Mouse (Mus musculus) embryonic facial prominence, embryonic 13.5 days (tissue): ENCODE measurements around the gene Tanc1. TPM values are rescaled to one million over a fixed set of nuclear protein-coding genes. Genes with fewer than 3 reads are reported as not detected.

Source experiments
- ATAC-seq: fragments of 200-750 bp; cut with Nextera tagmentation; 2 replicates; pipeline ENCODE4 v1.8.0; 2017; ENCODE audit warnings: low read depth; ENCODE audit not compliant: insufficient number of reproducible peaks, insufficient read depth, low FRiP score, low TSS enrichment
- H3K27ac ChIP-seq: fragments of 300-500 bp; sonication (generic); 2 replicates; pipeline ENCODE4 v1.5.1; 2015; ENCODE audit warnings: moderate library complexity, mild to moderate bottlenecking, inconsistent platforms
- H3K27me3 ChIP-seq: fragments of 300-500 bp; sonication (generic); 2 replicates; pipeline ENCODE4 v1.6.1; 2015; ENCODE audit warnings: mild to moderate bottlenecking, inconsistent platforms
- H3K36me3 ChIP-seq: fragments of 300-500 bp; sonication (generic); 2 replicates; pipeline ENCODE4 v1.6.1; 2015; ENCODE audit warnings: mild to moderate bottlenecking, inconsistent platforms
- H3K4me1 ChIP-seq: fragments of 300-500 bp; sonication (generic); 2 replicates; pipeline ENCODE4 v1.6.1; 2015; ENCODE audit warnings: inconsistent platforms
- H3K4me2 ChIP-seq: fragments of 300-500 bp; sonication (generic); 2 replicates; pipeline ENCODE4 v1.6.1; 2015; ENCODE audit warnings: moderate library complexity, mild to moderate bottlenecking, inconsistent platforms
- H3K4me3 ChIP-seq: fragments of 300-500 bp; sonication (generic); 2 replicates; pipeline ENCODE4 v1.5.1; 2015; ENCODE audit warnings: mild to moderate bottlenecking, inconsistent platforms
- H3K9ac ChIP-seq: fragments of 300-500 bp; sonication (generic); 2 replicates; pipeline ENCODE4 v1.6.1; 2015; ENCODE audit warnings: mild to moderate bottlenecking, inconsistent platforms
- H3K9me3 ChIP-seq: fragments of 300-500 bp; sonication (generic); 2 replicates; pipeline ENCODE4 v1.6.1; 2016; ENCODE audit warnings: inconsistent platforms
- WGBS: fragments of 180-500 bp; shearing (Covaris S2); methylation state at CpG from one replicate; pipeline ENCODE4 v1.1.7; 2015; ENCODE audit warnings: mixed read lengths; 5-methylcytosine and 5-hydroxymethylcytosine counted together
- polyA plus RNA-seq: library from polyadenylated mRNA; unstranded; fragments of >200 nt; fragmentation: Nextera tagmentation; extraction: Ambion mirVana; gene quantifications from 2 replicates; pipeline ENCODE4 v1.2.1, GENCODE M21; 2015

The Tanc1 gene
- polyA plus RNA-seq, 1 experiment from 2014 or later, result 39.4 TPM

DNA sequence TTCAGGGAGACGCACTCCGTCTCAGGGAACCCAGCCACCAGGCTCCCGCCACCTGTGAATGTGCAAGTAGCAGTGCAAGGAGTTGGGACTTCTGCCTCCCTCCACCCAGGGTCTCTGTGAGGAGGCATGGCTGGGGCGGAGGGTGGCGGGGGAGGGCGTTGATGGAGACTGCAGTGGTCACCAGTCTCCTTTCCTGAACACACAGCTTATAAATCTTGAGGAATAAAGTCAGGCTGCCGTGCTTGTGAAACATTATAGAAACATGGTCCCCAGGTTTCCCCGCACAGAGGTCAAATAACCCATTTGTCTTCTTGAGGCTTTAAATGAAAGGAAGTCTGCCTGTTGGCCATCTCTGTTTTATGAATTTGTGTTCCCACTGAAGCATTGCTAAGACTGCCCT is 159.9 kb downstream of the Tanc1 start:
- Histone ChIP-seq H3K9me3 (no peaks in the 10 kb centered on the region), H3K9ac (0 out of 2 replicates have a peak overlapping the region, but pooled peaks have one; percentile 7), H3K36me3 (peaks cover 18% of the 10 kb centered on the region; the same call in 1 of the 2 replicates), H3K4me1 (peaks cover 76% of the 10 kb centered on the region), H3K4me3 (no peak overlapping the region), H3K4me2 (peak overlapping the region; percentile 29; the same call in 1 of the 2 replicates), H3K27me3 (no peaks in the 10 kb centered on the region), H3K27ac (peak overlapping the region; percentile 83)
- 47% methylated on average over 8 of the region's 8 CpGs for WGBS
- ATAC-seq, result no peak

DNA sequence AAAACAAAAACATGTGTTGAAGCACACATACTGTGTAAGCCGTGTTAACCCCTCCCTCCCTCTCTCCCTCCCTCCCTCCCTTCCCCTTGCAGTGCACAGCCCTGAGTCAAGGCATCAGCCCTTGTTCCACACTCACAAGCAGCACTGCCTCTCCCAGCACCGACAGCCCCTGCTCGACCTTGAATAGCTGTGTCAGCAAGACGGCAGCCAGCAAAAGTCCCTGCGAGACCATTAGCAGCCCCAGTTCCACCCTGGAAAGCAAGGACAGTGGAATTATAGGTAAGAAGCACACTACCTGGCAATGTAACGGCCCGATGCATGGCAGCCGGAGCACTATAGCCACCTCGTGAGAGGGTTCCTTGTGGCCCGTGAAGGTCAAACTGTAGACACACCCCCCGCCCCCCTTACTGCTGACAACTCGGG is 160.4 kb downstream of the Tanc1 start:
- Histone ChIP-seq H3K9me3 (no peaks in the 10 kb centered on the region), H3K9ac (no peak overlapping the region), H3K36me3 (peaks cover 18% of the 10 kb centered on the region; the same call in 1 of the 2 replicates), H3K4me3 (no peak overlapping the region), H3K4me2 (peak overlapping the region; percentile 29; the same call in 1 of the 2 replicates), H3K27ac (peak overlapping the region; percentile 83), H3K27me3 (no peaks in the 10 kb centered on the region), H3K4me1 (peaks cover 74% of the 10 kb centered on the region)
- WGBS, result 36% methylated on average over 12 of the region's 12 CpGs
- ATAC-seq, result no peak

DNA sequence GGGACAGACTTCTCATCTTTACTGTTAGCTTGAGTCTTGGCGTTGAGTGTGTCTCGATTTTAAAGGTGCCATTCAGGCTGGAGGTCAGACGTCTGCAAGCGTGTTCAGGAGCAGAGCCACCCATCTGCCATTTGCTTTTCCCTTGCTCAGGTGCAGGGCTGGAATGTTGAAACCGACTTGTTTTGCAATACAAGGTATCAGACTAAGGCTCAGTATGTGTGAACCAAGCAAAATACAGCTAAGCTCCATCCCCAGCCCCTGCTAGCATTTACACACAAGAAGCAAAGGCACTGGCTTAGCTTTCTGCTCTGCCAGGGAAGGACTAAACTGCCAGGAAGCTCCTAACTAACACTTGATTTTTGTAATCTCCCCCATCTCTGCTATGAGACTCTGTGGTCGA is 162.5 kb downstream of the Tanc1 start:
- no peak overlapping the region for H3K4me2 ChIP-seq
- peaks cover 18% of the 10 kb centered on the region; the same call in 1 of the 2 replicates for H3K36me3 ChIP-seq
- peaks cover 75% of the 10 kb centered on the region for H3K4me1 ChIP-seq
- H3K27me3 ChIP-seq, result no peaks in the 10 kb centered on the region
- H3K4me3 ChIP-seq, result no peak overlapping the region
- H3K9me3 ChIP-seq, result no peaks in the 10 kb centered on the region
- WGBS, result 86% methylated on average over 6 of the region's 6 CpGs
- no peak overlapping the region for H3K9ac ChIP-seq
- ATAC-seq, result no peak
- H3K27ac ChIP-seq, result no peak overlapping the region

DNA sequence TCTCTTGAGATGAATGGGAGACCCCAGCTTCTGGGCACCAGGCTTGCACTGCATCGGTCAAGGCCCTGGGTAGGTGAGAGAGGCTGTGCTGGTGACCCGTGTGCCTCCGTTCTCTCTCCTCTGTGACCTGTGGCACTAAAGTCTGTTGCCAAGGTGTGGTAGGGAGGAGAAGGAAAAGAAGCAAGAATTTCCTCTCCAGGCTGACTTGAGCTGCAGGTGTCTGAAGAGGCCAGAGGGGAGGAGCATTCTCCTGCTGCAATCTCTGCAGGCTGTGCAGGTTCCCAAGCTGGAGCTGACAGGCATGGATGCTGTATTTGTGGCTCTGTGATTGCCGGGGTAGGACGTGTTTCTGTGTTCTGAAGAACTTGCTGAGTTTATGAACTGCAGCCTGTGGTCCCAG is 163.3 kb downstream of the Tanc1 start:
- Histone ChIP-seq H3K4me2 (no peak overlapping the region), H3K27me3 (no peaks in the 10 kb centered on the region), H3K36me3 (peaks cover 18% of the 10 kb centered on the region; the same call in 1 of the 2 replicates), H3K9me3 (no peaks in the 10 kb centered on the region), H3K4me1 (peaks cover 72% of the 10 kb centered on the region), H3K9ac (no peak overlapping the region), H3K4me3 (no peak overlapping the region), H3K27ac (no peak overlapping the region)
- ATAC-seq, result no peak
- 70% methylated on average over 5 of the region's 5 CpGs for WGBS

DNA sequence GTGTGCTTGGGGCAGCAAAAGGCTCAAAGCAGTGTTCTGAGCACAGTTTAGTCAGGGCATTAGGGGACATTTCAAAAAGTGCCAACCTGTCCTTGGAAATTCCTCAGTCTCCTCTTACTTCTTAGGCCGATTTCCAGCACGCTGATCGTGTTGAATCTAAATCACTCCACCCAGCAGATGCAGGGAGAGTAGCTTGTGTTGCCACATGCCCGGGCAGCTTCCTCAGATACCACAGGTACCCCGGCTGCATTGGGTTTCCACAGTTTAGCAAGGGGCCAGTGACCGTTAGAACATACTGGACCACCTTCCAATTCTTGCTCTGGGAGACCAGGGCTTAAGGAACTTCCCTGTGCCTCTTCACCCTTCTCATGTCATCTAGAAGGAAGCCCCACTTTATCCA is 164.0 kb downstream of the Tanc1 start:
- ATAC-seq, result no peak
- H3K27ac ChIP-seq, result no peak overlapping the region
- no peak overlapping the region for H3K4me3 ChIP-seq
- H3K4me2 ChIP-seq, result no peak overlapping the region
- no peaks in the 10 kb centered on the region for H3K9me3 ChIP-seq
- H3K4me1 ChIP-seq, result peaks cover 70% of the 10 kb centered on the region
- 73% methylated on average over 6 of the region's 6 CpGs for WGBS
- H3K9ac ChIP-seq, result no peak overlapping the region
- no peaks in the 10 kb centered on the region for H3K27me3 ChIP-seq
- peaks cover 18% of the 10 kb centered on the region; the same call in 1 of the 2 replicates for H3K36me3 ChIP-seq

DNA sequence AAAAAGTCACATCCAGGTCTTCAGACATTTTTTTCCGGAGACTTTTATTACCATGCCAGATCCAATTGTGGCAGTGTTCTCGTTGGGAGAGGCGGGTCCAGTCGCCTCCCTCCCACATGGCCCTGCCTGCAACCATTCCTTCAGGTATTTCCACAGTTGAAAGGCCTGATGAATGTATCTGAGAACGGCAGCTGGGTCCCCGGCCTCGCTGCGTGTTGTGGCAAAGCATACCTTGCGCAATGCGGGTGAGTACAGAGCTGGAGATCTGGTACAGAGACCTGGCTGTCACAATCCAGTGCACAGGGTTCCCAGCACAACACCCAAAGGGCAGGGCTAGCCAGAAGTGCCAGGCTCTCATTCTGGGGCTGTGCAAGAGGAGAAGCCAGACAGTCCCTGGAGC is 167.5 kb downstream of the Tanc1 start:
- 0 out of 2 replicates have a peak, but pooled peaks have one; percentile 17 for ATAC-seq
- H3K4me3 ChIP-seq, result no peak overlapping the region
- peaks cover 3% of the 10 kb centered on the region; the same call in 1 of the 2 replicates for H3K36me3 ChIP-seq
- 0 out of 2 replicates have a peak overlapping the region, but pooled peaks have one; percentile 3 for H3K4me2 ChIP-seq
- 75% methylated on average over 10 of the region's 10 CpGs for WGBS
- no peaks in the 10 kb centered on the region for H3K27me3 ChIP-seq
- H3K9ac ChIP-seq, result 0 out of 2 replicates have a peak overlapping the region, but pooled peaks have one; percentile 27
- no peaks in the 10 kb centered on the region for H3K9me3 ChIP-seq
- H3K4me1 ChIP-seq, result peaks cover 64% of the 10 kb centered on the region
- H3K27ac ChIP-seq, result peak overlapping the region; percentile 49

DNA sequence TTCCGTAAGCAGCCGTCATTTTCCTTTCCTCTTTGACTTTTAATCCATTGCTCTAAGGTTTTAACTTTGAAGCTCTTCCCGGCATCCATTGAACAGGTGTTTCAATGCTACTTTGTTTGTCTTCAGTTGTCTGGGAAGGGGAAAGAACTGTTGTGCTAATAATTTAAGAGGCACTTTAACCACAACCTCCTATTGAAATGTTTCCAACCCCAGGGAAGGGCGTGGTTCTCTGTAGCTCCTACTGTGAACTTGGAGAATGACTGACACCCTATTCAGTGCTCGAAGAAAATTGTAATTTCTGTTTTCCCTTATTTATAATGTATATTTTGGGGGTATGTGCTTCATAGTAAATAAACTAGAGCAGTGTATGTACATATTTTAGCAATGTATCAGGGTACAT is 168.4 kb downstream of the Tanc1 start:
- no peak for ATAC-seq
- peaks cover 67% of the 10 kb centered on the region for H3K4me1 ChIP-seq
- H3K27ac ChIP-seq, result no peak overlapping the region
- no peak overlapping the region for H3K9ac ChIP-seq
- no peak overlapping the region for H3K4me3 ChIP-seq
- no peak overlapping the region for H3K4me2 ChIP-seq
- no peaks in the 10 kb centered on the region for H3K9me3 ChIP-seq
- no peaks in the 10 kb centered on the region for H3K27me3 ChIP-seq
- 72% methylated on average over 5 of the region's 5 CpGs for WGBS
- peaks cover 2% of the 10 kb centered on the region; the same call in 1 of the 2 replicates for H3K36me3 ChIP-seq

DNA sequence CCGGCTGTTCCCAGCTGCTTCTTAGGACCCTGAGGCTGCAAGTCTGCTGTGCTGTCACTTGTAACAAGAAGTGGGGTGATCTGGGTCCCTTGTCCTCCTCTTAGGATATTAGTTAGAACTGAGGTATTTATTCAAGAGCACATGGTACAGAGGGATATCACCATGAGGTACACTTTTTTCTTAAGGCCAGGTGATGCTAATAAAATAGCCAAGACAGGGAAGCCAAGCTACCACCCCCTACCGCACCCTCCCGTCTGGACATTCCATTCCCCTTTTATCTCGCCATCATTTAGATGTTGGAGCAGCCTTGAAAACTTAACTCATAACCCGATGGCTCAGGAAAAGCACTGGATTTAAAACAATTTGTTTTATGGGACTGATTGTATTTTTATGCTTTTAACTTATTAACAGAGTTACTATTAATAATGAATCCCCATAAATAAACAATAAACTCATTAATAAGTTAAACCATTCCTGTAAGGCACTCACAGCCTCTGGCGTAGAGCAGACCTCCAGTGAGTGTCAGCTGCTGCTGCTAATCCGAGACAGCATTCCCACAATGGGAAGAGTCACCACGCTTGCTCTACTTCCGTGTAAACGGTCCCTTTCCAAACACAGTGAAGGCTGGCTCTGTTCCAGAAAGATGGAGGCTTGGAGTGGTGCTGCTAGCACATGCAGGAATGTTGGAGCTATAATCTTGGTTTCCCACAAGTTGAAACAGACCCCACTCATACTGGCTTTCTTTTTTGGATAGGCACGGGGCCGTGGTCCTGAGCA is 171.4 kb downstream of the Tanc1 start:
- H3K27me3 ChIP-seq, result no peaks in the 10 kb centered on the region
- H3K36me3 ChIP-seq, result peaks cover 24% of the 10 kb centered on the region
- H3K4me1 ChIP-seq, result peaks cover 65% of the 10 kb centered on the region
- peak overlapping the region; percentile 53; the same call in 1 of the 2 replicates for H3K27ac ChIP-seq
- H3K9me3 ChIP-seq, result no peaks in the 10 kb centered on the region
- 53% methylated on average over 12 of the region's 12 CpGs for WGBS
- 0 out of 2 replicates have a peak, but pooled peaks have one; percentile 5 for ATAC-seq
- H3K9ac ChIP-seq, result no peak overlapping the region
- no peak overlapping the region for H3K4me2 ChIP-seq
- H3K4me3 ChIP-seq, result no peak overlapping the region

DNA sequence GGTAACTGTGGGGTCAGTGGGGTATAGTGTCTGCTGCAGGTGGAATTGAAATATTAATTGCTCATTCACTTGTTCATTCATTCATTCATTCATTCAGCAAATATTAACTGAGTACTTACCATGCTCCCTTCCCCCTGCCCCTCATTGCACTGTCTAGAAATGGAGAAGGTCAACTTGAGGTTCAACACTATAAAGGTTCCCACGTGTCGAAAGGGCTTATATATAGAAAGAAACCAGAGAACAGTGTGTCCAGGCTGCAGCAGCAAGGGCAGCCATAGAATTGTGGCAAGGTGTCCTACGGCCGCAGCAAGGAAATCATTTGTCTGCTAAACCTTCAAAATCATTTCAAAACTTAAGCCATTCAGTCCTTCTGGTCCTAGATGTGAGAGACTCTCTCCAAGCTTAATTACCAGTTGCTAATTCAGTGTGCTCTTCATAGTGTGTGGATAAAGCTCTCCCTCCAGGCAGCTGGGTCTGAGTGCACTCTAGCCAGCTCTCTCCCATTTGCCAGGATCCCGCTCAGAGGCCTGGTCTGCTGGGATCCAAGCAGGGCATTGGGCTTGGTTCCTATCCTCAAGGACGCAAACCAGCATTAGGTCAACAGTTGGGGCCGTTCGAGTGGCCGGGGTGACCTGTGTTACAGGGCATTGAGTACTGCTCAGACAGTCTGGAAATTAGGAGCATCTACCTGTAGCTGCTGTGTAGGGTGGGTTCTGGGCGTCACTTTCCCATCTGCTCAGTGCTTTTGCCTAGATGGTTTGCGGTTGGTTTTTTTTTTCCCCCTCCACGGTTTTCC is 172.2 kb downstream of the Tanc1 start:
- H3K27me3 ChIP-seq, result no peaks in the 10 kb centered on the region
- peaks cover 26% of the 10 kb centered on the region for H3K36me3 ChIP-seq
- H3K4me3 ChIP-seq, result no peak overlapping the region
- no peaks in the 10 kb centered on the region for H3K9me3 ChIP-seq
- H3K4me2 ChIP-seq, result no peak overlapping the region
- ATAC-seq, result 0 out of 2 replicates have a peak, but pooled peaks have one; percentile 38
- no peak overlapping the region for H3K9ac ChIP-seq
- peaks cover 66% of the 10 kb centered on the region for H3K4me1 ChIP-seq
- WGBS, result 76% methylated on average over 12 of the region's 12 CpGs
- peak overlapping the region; percentile 69 for H3K27ac ChIP-seq

DNA sequence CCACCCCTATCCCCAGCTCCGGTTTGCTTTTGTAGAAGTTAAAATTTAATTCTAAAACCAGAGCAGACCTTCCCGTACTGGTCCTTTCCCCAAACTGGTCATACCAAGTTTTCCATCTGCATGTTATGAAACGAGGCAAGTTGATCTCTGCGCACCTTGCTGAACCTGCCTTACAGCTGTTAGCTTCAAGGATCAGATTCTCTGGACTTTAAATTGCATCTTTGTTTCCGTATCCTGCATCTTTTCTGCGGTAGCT is 172.7 kb downstream of the Tanc1 start:
- Histone ChIP-seq H3K9me3 (no peaks in the 10 kb centered on the region), H3K4me2 (no peak overlapping the region), H3K9ac (no peak overlapping the region), H3K4me1 (peaks cover 61% of the 10 kb centered on the region), H3K4me3 (no peak overlapping the region), H3K27ac (peak overlapping the region; percentile 69; the same call in 1 of the 2 replicates), H3K27me3 (no peaks in the 10 kb centered on the region), H3K36me3 (peaks cover 26% of the 10 kb centered on the region)
- ATAC-seq, result no peak
- 50% methylated on average over 6 of the region's 6 CpGs for WGBS

DNA sequence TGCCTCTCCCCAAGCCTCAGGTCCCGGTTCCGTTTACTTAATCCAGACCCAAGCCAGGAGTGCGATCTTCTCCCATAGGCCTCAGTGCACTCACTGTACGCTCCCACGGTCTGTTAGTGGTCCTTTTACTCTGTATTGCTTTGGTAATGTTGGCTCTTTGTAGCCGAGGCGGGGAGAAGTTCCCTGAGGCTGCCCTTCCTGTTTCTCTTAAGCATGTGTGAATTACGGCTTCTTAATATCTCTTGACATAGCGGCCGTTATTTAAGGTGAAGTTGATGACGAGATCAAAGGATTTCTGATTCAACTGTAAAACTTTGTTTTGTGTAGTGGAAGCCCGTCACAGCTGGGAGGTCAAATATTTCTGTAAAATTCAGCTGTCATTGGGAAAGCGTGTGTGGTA is 173.8 kb downstream of the Tanc1 start:
- Histone ChIP-seq H3K27ac (peak overlapping the region; percentile 39; the same call in 1 of the 2 replicates), H3K27me3 (no peaks in the 10 kb centered on the region), H3K9me3 (no peaks in the 10 kb centered on the region), H3K9ac (no peak overlapping the region), H3K4me3 (no peak overlapping the region), H3K4me1 (peaks cover 53% of the 10 kb centered on the region), H3K36me3 (peaks cover 26% of the 10 kb centered on the region), H3K4me2 (no peak overlapping the region)
- ATAC-seq, result no peak
- 52% methylated on average over 13 of the region's 13 CpGs for WGBS
